Mouse (Mus musculus) intestine, embryonic 16.5 days (tissue): ENCODE measurements around the gene Ralb. TPM values are rescaled to one million over a fixed set of nuclear protein-coding genes. Genes with fewer than 3 reads are reported as not detected.
A peak's percentile ranks its signal among the peaks of the same experiment; 100 is the strongest.

Experiments used
- ATAC-seq: fragments of 200-750 bp; cut with Nextera tagmentation; 2 replicates; pipeline ENCODE4 v1.8.0; 2017; ENCODE audit warnings: moderate TSS enrichment, moderate library complexity
- H3K27ac ChIP-seq: fragments of 300-500 bp; sonication (generic); 2 replicates; pipeline ENCODE4 v1.5.1; 2014; ENCODE audit warnings: mild to moderate bottlenecking, low read length
- H3K27me3 ChIP-seq: fragments of 300-500 bp; sonication (generic); replicated peaks from 2 replicates; pipeline ENCODE4 v1.6.1; 2014; ENCODE audit warnings: low read length, control low read depth, mixed read lengths; ENCODE audit not compliant: control insufficient read depth, insufficient read depth
- H3K36me3 ChIP-seq: fragments of 300-500 bp; sonication (generic); 2 replicates; pipeline ENCODE4 v1.6.1; 2014; ENCODE audit warnings: low read length, control low read depth; ENCODE audit not compliant: control insufficient read depth, insufficient read depth
- H3K4me1 ChIP-seq: fragments of 300-500 bp; sonication (generic); 2 replicates; pipeline ENCODE4 v1.6.1; 2014; ENCODE audit warnings: low read length, control low read depth, mixed read lengths; ENCODE audit not compliant: control insufficient read depth, insufficient read depth
- H3K4me2 ChIP-seq: fragments of 300-500 bp; sonication (generic); 2 replicates; pipeline ENCODE4 v1.6.1; 2014; ENCODE audit warnings: low read depth, low read length, control low read depth
- H3K4me3 ChIP-seq: fragments of 300-500 bp; sonication (generic); 2 replicates; pipeline ENCODE4 v1.5.1; 2014; ENCODE audit warnings: mild to moderate bottlenecking, low read length
- H3K9ac ChIP-seq: fragments of 300-500 bp; sonication (generic); 2 replicates; pipeline ENCODE4 v1.6.1; 2014; ENCODE audit warnings: low read depth, low read length
- H3K9me3 ChIP-seq: fragments of 300-500 bp; sonication (generic); 2 replicates; pipeline ENCODE4 v1.6.1; 2016; ENCODE audit warnings: low read length, control low read depth; ENCODE audit not compliant: control insufficient read depth
- WGBS: fragments of 180-500 bp; shearing (Covaris S2); extraction: QIAGEN DNeasy Blood & Tissue Kit; methylation state at CpG from one replicate; pipeline ENCODE4 v1.1.7; 2014; 5-methylcytosine and 5-hydroxymethylcytosine counted together
- polyA plus RNA-seq: library from polyadenylated mRNA; unstranded; fragments of >200 nt; fragmentation: Nextera tagmentation; extraction: Ambion mirVana; gene quantifications from 2 replicates; pipeline ENCODE4 v1.2.1, GENCODE M21; 2015

The Ralb gene
- polyA plus RNA-seq, 1 experiment from 2014 or later: 203 TPM

- no peak overlapping the region for H3K4me3 ChIP-seq
- no peaks in the 10 kb centered on the region for H3K27me3 ChIP-seq
- no peak overlapping the region for H3K4me2 ChIP-seq
- H3K27ac ChIP-seq: no peak overlapping the region
- peaks cover 6% of the 10 kb centered on the region; the same call in 1 of the 2 replicates for H3K36me3 ChIP-seq
- H3K9me3 ChIP-seq: no peaks in the 10 kb centered on the region
- no peak overlapping the region for H3K9ac ChIP-seq
- peaks cover 35% of the 10 kb centered on the region for H3K4me1 ChIP-seq
- ATAC-seq: no peak
- 70% methylated on average over 8 of the region's 8 CpGs for WGBS
These were observed 2.7 kb downstream of the Ralb start for GRCm38 (mm10) chr1:119501881-119502280.

GRCm38 (mm10) chr1:119499456-119499855 is 5.1 kb downstream of the Ralb start:
- ATAC-seq: no peak
- Histone ChIP-seq H3K9me3 (no peaks in the 10 kb centered on the region), H3K9ac (no peak overlapping the region), H3K4me3 (no peak overlapping the region), H3K27me3 (no peaks in the 10 kb centered on the region), H3K4me1 (peaks cover 28% of the 10 kb centered on the region), H3K27ac (no peak overlapping the region), H3K36me3 (peaks cover 6% of the 10 kb centered on the region; the same call in 1 of the 2 replicates), H3K4me2 (no peak overlapping the region)
- WGBS: 85% methylated on average over 10 of the region's 10 CpGs

GRCm38 (mm10) chr1:119498536-119499231 is 5.9 kb downstream of the Ralb start:
- H3K4me1 ChIP-seq: peaks cover 30% of the 10 kb centered on the region
- H3K9ac ChIP-seq: no peak overlapping the region
- H3K4me3 ChIP-seq: no peak overlapping the region
- no peaks in the 10 kb centered on the region for H3K27me3 ChIP-seq
- no peaks in the 10 kb centered on the region for H3K9me3 ChIP-seq
- no peak overlapping the region for H3K4me2 ChIP-seq
- H3K36me3 ChIP-seq: peaks cover 6% of the 10 kb centered on the region; the same call in 1 of the 2 replicates
- ATAC-seq: peak; percentile 83
- whole genome bisulfite sequencing: 81% methylated on average over 9 of the region's 9 CpGs
- peak overlapping the region; percentile 59 for H3K27ac ChIP-seq

GRCm38 (mm10) chr1:119497346-119498004 is 7.1 kb downstream of the Ralb start:
- Histone ChIP-seq H3K9me3 (no peaks in the 10 kb centered on the region), H3K4me3 (no peak overlapping the region), H3K4me2 (no peak overlapping the region), H3K27me3 (no peaks in the 10 kb centered on the region), H3K9ac (no peak overlapping the region), H3K36me3 (peaks cover 6% of the 10 kb centered on the region; the same call in 1 of the 2 replicates), H3K27ac (no peak overlapping the region), H3K4me1 (peaks cover 25% of the 10 kb centered on the region)
- no peak for ATAC-seq
- WGBS: 79% methylated on average over 5 of the region's 5 CpGs

- Histone ChIP-seq H3K9ac (no peak overlapping the region), H3K4me3 (no peak overlapping the region), H3K27me3 (no peaks in the 10 kb centered on the region), H3K9me3 (no peaks in the 10 kb centered on the region), H3K27ac (no peak overlapping the region), H3K4me2 (no peak overlapping the region), H3K4me1 (peaks cover 37% of the 10 kb centered on the region), H3K36me3 (0 out of 2 replicates have a peak, but pooled peaks cover 2% of the 10 kb centered on the region)
- ATAC-seq: no peak
- WGBS: 82% methylated on average over 6 of the region's 6 CpGs
These were observed 9.2 kb downstream of the Ralb start for GRCm38 (mm10) chr1:119495396-119495775.

GRCm38 (mm10) chr1:119494712-119495395 is 9.7 kb downstream of the Ralb start:
- Histone ChIP-seq H3K27me3 (no peaks in the 10 kb centered on the region), H3K9ac (no peak overlapping the region), H3K4me1 (peaks cover 37% of the 10 kb centered on the region), H3K4me2 (no peak overlapping the region), H3K27ac (no peak overlapping the region), H3K9me3 (no peaks in the 10 kb centered on the region), H3K36me3 (0 out of 2 replicates have a peak, but pooled peaks cover 2% of the 10 kb centered on the region), H3K4me3 (no peak overlapping the region)
- ATAC-seq: no peak
- WGBS: 96% methylated on average over 9 of the region's 9 CpGs

GRCm38 (mm10) chr1:119494024-119494711 is 10.4 kb downstream of the Ralb start:
- no peaks in the 10 kb centered on the region for H3K36me3 ChIP-seq
- no peaks in the 10 kb centered on the region for H3K9me3 ChIP-seq
- H3K4me2 ChIP-seq: no peak overlapping the region
- no peak overlapping the region for H3K9ac ChIP-seq
- ATAC-seq: no peak
- no peaks in the 10 kb centered on the region for H3K27me3 ChIP-seq
- H3K27ac ChIP-seq: no peak overlapping the region
- H3K4me1 ChIP-seq: peaks cover 32% of the 10 kb centered on the region
- 74% methylated on average over 2 of the region's 2 CpGs for WGBS
- H3K4me3 ChIP-seq: no peak overlapping the region

- peak overlapping the region; percentile 69 for H3K27ac ChIP-seq
- H3K9ac ChIP-seq: no peak overlapping the region; the same call in 1 of the 2 replicates
- H3K4me2 ChIP-seq: peak overlapping the region; percentile 44
- no peak overlapping the region for H3K4me3 ChIP-seq
- ATAC-seq: peak; percentile 21
- peaks cover 22% of the 10 kb centered on the region for H3K4me1 ChIP-seq
- no peaks in the 10 kb centered on the region for H3K27me3 ChIP-seq
- H3K9me3 ChIP-seq: no peaks in the 10 kb centered on the region
- 64% methylated on average over 1 of the region's 1 CpGs for WGBS
- no peaks in the 10 kb centered on the region for H3K36me3 ChIP-seq
These were observed 12.1 kb downstream of the Ralb start for GRCm38 (mm10) chr1:119492505-119492904.

- Histone ChIP-seq H3K4me2 (peak overlapping the region; percentile 44), H3K36me3 (no peaks in the 10 kb centered on the region), H3K27ac (peak overlapping the region; percentile 69), H3K9ac (peak overlapping the region; percentile 26; the same call in 1 of the 2 replicates), H3K4me1 (peaks cover 25% of the 10 kb centered on the region), H3K9me3 (no peaks in the 10 kb centered on the region), H3K27me3 (no peaks in the 10 kb centered on the region), H3K4me3 (no peak overlapping the region)
- 26% methylated on average over 11 of the region's 11 CpGs for WGBS
- ATAC-seq: peak; percentile 81
These were observed 12.5 kb downstream of the Ralb start for GRCm38 (mm10) chr1:119492097-119492496.
